Mouse (Mus musculus) erythroblast, embryonic 14.5 days (primary cell): ENCODE data around the gene Vti1a. TPM values are rescaled to one million over a fixed set of nuclear protein-coding genes. Genes with fewer than 3 reads are reported as not detected.

Experiments used
- H3K27me3 ChIP-seq: 2 replicates; pipeline ENCODE4 v1.6.1; 2012; ENCODE audit warnings: inconsistent platforms; ENCODE audit not compliant: control insufficient read depth
- H3K36me3 ChIP-seq: 2 replicates; pipeline ENCODE4 v1.6.1; 2012; ENCODE audit warnings: mild to moderate bottlenecking, inconsistent platforms; ENCODE audit not compliant: control insufficient read depth
- H3K4me1 ChIP-seq: 2 replicates; pipeline ENCODE4 v1.6.1; 2012; ENCODE audit warnings: inconsistent platforms; ENCODE audit not compliant: control insufficient read depth
- H3K4me3 ChIP-seq: replicated peaks from 2 replicates; pipeline ENCODE3; 2012; ENCODE audit warnings: moderate library complexity, mild to moderate bottlenecking, inconsistent platforms
- H3K9me3 ChIP-seq: 2 replicates; pipeline ENCODE4 v1.6.1; 2012; ENCODE audit warnings: low read length, inconsistent platforms, mixed read lengths; ENCODE audit not compliant: control insufficient read depth
- GATA1 ChIP-seq: IDR thresholded peaks from 2 replicates; pipeline ENCODE4 v1.6.1; 2012; ENCODE audit warnings: low read length, inconsistent platforms, mixed read lengths
- TAL1 ChIP-seq: IDR thresholded peaks from 3 replicates; pipeline ENCODE4 v1.6.1; 2012; ENCODE audit warnings: low read length, inconsistent platforms, mixed read lengths
- polyA plus RNA-seq: library from polyadenylated mRNA; stranded (reverse); fragments of >175 nt; gene quantifications from 2 replicates; pipeline ENCODE4 v1.2.3, GENCODE M21; 2012

Vti1a gene
- polyA plus RNA-seq, 1 experiment: 1.0 TPM

- no peaks in the 10 kb centered on the region for H3K27me3 ChIP-seq
- TF ChIP-seq GATA1: no peak
- no peak for TF ChIP-seq TAL1
- no peaks in the 10 kb centered on the region for H3K4me1 ChIP-seq
- no peak overlapping the region for H3K4me3 ChIP-seq
- H3K36me3 ChIP-seq: peaks cover 2% of the 10 kb centered on the region; the same call in 1 of the 2 replicates
- no peaks in the 10 kb centered on the region for H3K9me3 ChIP-seq
These were observed 140.4 kb downstream of the Vti1a start for GRCm38 (mm10) chr19:55456325-55457091.

- H3K4me3 ChIP-seq: no peak overlapping the region
- H3K36me3 ChIP-seq: peaks cover 3% of the 10 kb centered on the region
- no peaks in the 10 kb centered on the region for H3K4me1 ChIP-seq
- no peaks in the 10 kb centered on the region for H3K9me3 ChIP-seq
- no peaks in the 10 kb centered on the region for H3K27me3 ChIP-seq
- no peak for TF ChIP-seq GATA1
- TF ChIP-seq TAL1: no peak
These were observed 145.9 kb downstream of the Vti1a start for GRCm38 (mm10) chr19:55461963-55462362.

- Histone ChIP-seq H3K4me3 (no peak overlapping the region), H3K4me1 (no peaks in the 10 kb centered on the region), H3K27me3 (no peaks in the 10 kb centered on the region), H3K36me3 (peaks cover 3% of the 10 kb centered on the region), H3K9me3 (no peaks in the 10 kb centered on the region)
- TF ChIP-seq TAL1 (no peak), GATA1 (no peak)
These were observed 147.6 kb downstream of the Vti1a start for GRCm38 (mm10) chr19:55463670-55464069.

GRCm38 (mm10) chr19:55469301-55470051 lies 153.4 kb downstream of the Vti1a start:
- no peak for TF ChIP-seq TAL1
- TF ChIP-seq GATA1: no peak
- H3K36me3 ChIP-seq: no peaks in the 10 kb centered on the region; the same call in none of the 2 replicates

GRCm38 (mm10) chr19:55472582-55472981 lies 156.5 kb downstream of the Vti1a start:
- Histone ChIP-seq H3K4me3 (no peak overlapping the region), H3K36me3 (no peaks in the 10 kb centered on the region; the same call in none of the 2 replicates), H3K27me3 (no peaks in the 10 kb centered on the region), H3K4me1 (no peaks in the 10 kb centered on the region), H3K9me3 (no peaks in the 10 kb centered on the region)
- TF ChIP-seq TAL1: no peak
- no peak for TF ChIP-seq GATA1

More at GRCm38 (mm10) chr19:55469301-55470051, 153.4 kb downstream of the Vti1a start:
- Histone ChIP-seq H3K9me3 (no peaks in the 10 kb centered on the region), H3K4me3 (no peak overlapping the region), H3K27me3 (no peaks in the 10 kb centered on the region), H3K4me1 (no peaks in the 10 kb centered on the region)

GRCm38 (mm10) chr19:55474225-55474624 lies 158.1 kb downstream of the Vti1a start:
- Histone ChIP-seq H3K4me1 (no peaks in the 10 kb centered on the region), H3K9me3 (no peaks in the 10 kb centered on the region), H3K36me3 (no peaks in the 10 kb centered on the region; the same call in none of the 2 replicates), H3K27me3 (no peaks in the 10 kb centered on the region), H3K4me3 (no peak overlapping the region)
- no peak for TF ChIP-seq GATA1
- no peak for TF ChIP-seq TAL1

- H3K9me3 ChIP-seq: no peaks in the 10 kb centered on the region
- no peaks in the 10 kb centered on the region for H3K27me3 ChIP-seq
- no peak for TF ChIP-seq GATA1
- TF ChIP-seq TAL1: no peak
- no peak overlapping the region for H3K4me3 ChIP-seq
- H3K4me1 ChIP-seq: no peaks in the 10 kb centered on the region
- no peaks in the 10 kb centered on the region; the same call in none of the 2 replicates for H3K36me3 ChIP-seq
These were observed 164.4 kb downstream of the Vti1a start for GRCm38 (mm10) chr19:55480526-55480925.

- no peaks in the 10 kb centered on the region for H3K27me3 ChIP-seq
- no peaks in the 10 kb centered on the region for H3K4me1 ChIP-seq
- H3K9me3 ChIP-seq: no peaks in the 10 kb centered on the region
- TF ChIP-seq GATA1 (no peak), TAL1 (no peak)
- no peaks in the 10 kb centered on the region; the same call in none of the 2 replicates for H3K36me3 ChIP-seq
- H3K4me3 ChIP-seq: no peak overlapping the region
These were observed 165.2 kb downstream of the Vti1a start for GRCm38 (mm10) chr19:55481308-55481707.

- H3K36me3 ChIP-seq: no peaks in the 10 kb centered on the region; the same call in none of the 2 replicates
- H3K27me3 ChIP-seq: no peaks in the 10 kb centered on the region
- H3K4me3 ChIP-seq: no peak overlapping the region
- no peaks in the 10 kb centered on the region for H3K4me1 ChIP-seq
- no peaks in the 10 kb centered on the region for H3K9me3 ChIP-seq
- no peak for TF ChIP-seq GATA1
- TF ChIP-seq TAL1: no peak
These were observed 167.4 kb downstream of the Vti1a start for GRCm38 (mm10) chr19:55483526-55483925.
